Mouse (Mus musculus) G1E (cell line): ENCODE measurements around the gene Paqr6. TPM values are rescaled to one million over a fixed set of nuclear protein-coding genes. Genes with fewer than 3 reads are reported as not detected.

Experiments used
- ATAC-seq: 2 replicates; pipeline ENCODE4 v1.8.0; 2016; ENCODE audit warnings: mild to moderate bottlenecking; ENCODE audit not compliant: insufficient number of reproducible peaks, poor library complexity, low FRiP score, severe bottlenecking; ENCODE audit errors: extremely low read depth
- DNase-seq: peaks from one replicate; pipeline ENCODE4 v3.0.0; 2012; ENCODE audit warnings: low spot score
- H3K27me3 ChIP-seq: 2 replicates; pipeline ENCODE4 v1.6.1; 2012; ENCODE audit warnings: mild to moderate bottlenecking, low read length, inconsistent platforms; ENCODE audit not compliant: insufficient read depth
- H3K36me3 ChIP-seq: replicated peaks from 2 replicates; pipeline ENCODE3; 2012; ENCODE audit warnings: mild to moderate bottlenecking, inconsistent platforms
- H3K4me1 ChIP-seq: 2 replicates; pipeline ENCODE4 v1.6.1; 2012; ENCODE audit warnings: low read depth, low read length, inconsistent platforms, mixed read lengths; ENCODE audit not compliant: insufficient read depth
- H3K4me3 ChIP-seq: 2 replicates; pipeline ENCODE4 v1.5.1; 2012; ENCODE audit warnings: low read depth, mild to moderate bottlenecking, inconsistent platforms, low read length, moderate library complexity, mixed read lengths
- H3K9me3 ChIP-seq: replicated peaks from 2 replicates; pipeline ENCODE4 v1.6.1; 2012; ENCODE audit warnings: inconsistent platforms
- CTCF ChIP-seq: IDR thresholded peaks from 2 replicates; pipeline ENCODE4 v1.5.1; 2012; ENCODE audit warnings: low read depth, low read length, inconsistent platforms, mixed read lengths
- GATA1 ChIP-seq: IDR thresholded peaks from 2 replicates; pipeline ENCODE4 v1.6.1; 2012; ENCODE audit warnings: borderline replicate concordance, low read length, inconsistent platforms, mixed read lengths
- GATA2 ChIP-seq: IDR thresholded peaks from 2 replicates; pipeline ENCODE4 v1.6.1; 2012; ENCODE audit warnings: low read depth, low read length, inconsistent platforms, borderline replicate concordance
- POLR2AphosphoS5 ChIP-seq: IDR thresholded peaks from 2 replicates; pipeline ENCODE4 v1.6.1; 2012; ENCODE audit warnings: low read depth, low read length, inconsistent platforms; ENCODE audit not compliant: insufficient replicate concordance
- TAL1 ChIP-seq: conservative IDR thresholded peaks from 2 replicates; pipeline ENCODE4 v1.6.1; 2012; ENCODE audit warnings: low read depth, low read length, inconsistent platforms, mixed read lengths
- polyA plus RNA-seq: library from polyadenylated mRNA; stranded (reverse); fragments of >175 nt; gene quantifications from 2 replicates; pipeline ENCODE4 v1.2.3, GENCODE M21; 2012
- total RNA-seq, 2 experiments: library from RNA; stranded (forward) in 1 of 2; stranded (reverse) in 1 of 2; fragments of 200-1000 nt in 1 of 2; fragments of >200 nt in 1 of 2; fragmentation: Nextera tagmentation in 1 of 2; gene quantifications; 2 replicates each; pipeline ENCODE4 v1.2.3; 2014 to 2017

The Paqr6 gene
- total and polyA plus RNA-seq, 3 experiments, result 0.38 TPM; not detected in 2

DNA sequence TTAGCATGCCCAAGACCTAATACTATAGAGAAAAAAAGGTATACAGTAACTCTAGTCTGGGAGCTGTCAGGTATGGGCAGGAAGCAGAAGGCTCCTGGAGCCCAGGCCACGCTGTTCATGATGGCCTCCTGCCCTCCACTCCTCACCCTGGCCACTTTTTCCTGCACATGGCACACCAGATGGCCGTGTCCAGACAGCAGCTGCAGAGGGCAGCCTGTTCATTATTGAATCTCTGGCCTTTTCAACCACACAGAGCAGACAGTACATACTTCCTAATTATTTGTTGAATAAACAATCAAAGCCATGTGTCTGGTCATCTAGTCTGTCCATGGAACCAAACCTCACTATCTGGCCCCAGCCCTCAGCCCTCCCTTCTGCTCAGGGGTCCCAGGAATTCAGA is 34.3 kb downstream of the Paqr6 start:
- TF ChIP-seq POLR2AphosphoS5, result no peak
- H3K36me3 ChIP-seq, result peaks cover 93% of the 10 kb centered on the region
- no peak for ATAC-seq
- H3K9me3 ChIP-seq, result 0 out of 2 replicates have a peak, but pooled peaks cover 2% of the 10 kb centered on the region
- no peak overlapping the region for H3K4me3 ChIP-seq
- peaks cover 17% of the 10 kb centered on the region; the same call in 1 of the 2 replicates for H3K4me1 ChIP-seq
- H3K27me3 ChIP-seq, result no peaks in the 10 kb centered on the region; the same call in 1 of the 2 replicates
- DNase-seq, result no peak

DNA sequence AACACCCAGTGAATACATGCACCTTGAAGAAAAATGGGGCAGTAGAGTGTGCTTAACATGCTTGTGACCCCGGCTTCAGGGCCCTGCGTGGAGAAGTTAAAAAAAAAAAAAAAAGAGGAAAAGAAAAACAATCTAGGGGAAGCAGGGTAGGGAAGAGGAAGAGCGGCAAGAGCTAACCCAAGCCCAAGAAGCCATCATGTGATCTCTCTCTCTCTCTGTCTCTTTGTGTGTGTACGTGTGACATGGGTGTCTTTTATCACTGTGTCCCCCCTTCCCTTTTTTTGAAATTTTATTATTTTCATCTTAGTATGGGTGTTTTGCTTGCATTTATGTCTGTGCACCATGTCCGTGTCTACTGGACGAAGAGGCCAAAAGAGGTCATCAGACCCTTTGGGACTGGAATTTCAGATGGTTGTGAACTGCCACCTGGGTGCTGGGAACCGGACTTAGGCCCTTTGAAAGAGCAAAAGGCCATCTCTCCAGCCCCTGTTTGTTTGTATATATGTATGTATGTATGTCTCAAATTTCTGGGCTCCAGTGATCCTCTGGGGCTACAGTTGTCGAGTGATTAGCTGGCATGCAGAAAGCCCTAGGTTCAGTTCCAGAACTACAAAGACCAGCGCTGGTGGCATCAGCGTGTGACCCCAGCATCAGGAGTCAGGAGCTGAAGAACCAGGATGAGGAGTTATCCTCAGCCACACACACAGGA is 39.3 kb downstream of the Paqr6 start:
- no peak for ATAC-seq
- Histone ChIP-seq H3K9me3 (0 out of 2 replicates have a peak, but pooled peaks cover 2% of the 10 kb centered on the region), H3K4me1 (peaks cover 42% of the 10 kb centered on the region), H3K4me3 (no peak overlapping the region), H3K27me3 (no peaks in the 10 kb centered on the region), H3K36me3 (peaks cover 90% of the 10 kb centered on the region)
- DNase-seq, result no peak
- TF ChIP-seq POLR2AphosphoS5 (no peak), GATA1 (no peak), GATA2 (no peak), TAL1 (no peak), CTCF (no peak)

DNA sequence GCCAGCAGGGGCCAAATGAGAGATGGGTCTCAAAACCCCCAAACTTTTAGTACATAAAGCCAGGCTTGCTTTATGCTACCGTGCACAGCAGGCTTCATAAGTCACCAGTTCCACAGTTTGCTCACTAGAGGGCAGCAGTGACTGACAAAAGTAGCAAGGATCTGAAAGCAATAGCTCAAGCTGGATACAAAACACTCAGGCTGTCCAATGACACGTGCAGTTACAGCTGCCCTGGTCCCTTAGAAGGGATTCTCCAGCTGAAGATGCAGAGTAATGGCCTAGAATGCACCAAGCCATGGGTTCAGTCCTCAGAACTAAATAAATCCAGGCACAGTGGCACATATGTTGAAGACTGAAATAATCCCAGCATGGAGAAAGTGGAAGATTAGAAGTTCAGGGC is 42.7 kb downstream of the Paqr6 start:
- TF ChIP-seq TAL1, result no peak
- TF ChIP-seq GATA2, result no peak
- TF ChIP-seq CTCF, result peak; percentile 79
- no peak overlapping the region; the same call in 1 of the 2 replicates for H3K4me3 ChIP-seq
- H3K9me3 ChIP-seq, result no peaks in the 10 kb centered on the region
- H3K4me1 ChIP-seq, result peaks cover 65% of the 10 kb centered on the region
- H3K36me3 ChIP-seq, result peaks cover 84% of the 10 kb centered on the region
- DNase-seq (peak; percentile 58), ATAC-seq (0 out of 2 replicates have a peak, but pooled peaks have one; percentile 12)
- H3K27me3 ChIP-seq, result no peaks in the 10 kb centered on the region

DNA sequence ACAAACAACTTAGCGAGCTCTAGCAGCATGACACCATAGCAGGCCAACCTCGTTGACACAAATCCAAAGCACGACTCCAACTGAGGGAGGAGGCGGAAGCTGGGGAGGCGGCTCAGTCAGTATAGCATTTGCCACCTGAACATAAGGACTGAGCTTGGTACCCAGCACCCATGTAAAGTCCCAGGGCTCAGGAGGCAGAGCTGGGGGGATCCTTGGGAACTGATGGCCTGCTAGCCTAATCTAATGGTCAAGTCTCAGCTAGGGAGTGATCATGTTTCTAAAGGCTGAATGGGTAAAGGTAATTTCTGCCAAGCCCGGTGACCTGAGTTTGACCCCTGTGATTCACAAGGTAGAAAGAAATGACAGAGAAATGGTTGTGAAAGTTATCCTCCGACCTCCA is 43.1 kb downstream of the Paqr6 start:
- DNase-seq (no peak), ATAC-seq (no peak)
- no peak overlapping the region; the same call in 1 of the 2 replicates for H3K4me3 ChIP-seq

DNA sequence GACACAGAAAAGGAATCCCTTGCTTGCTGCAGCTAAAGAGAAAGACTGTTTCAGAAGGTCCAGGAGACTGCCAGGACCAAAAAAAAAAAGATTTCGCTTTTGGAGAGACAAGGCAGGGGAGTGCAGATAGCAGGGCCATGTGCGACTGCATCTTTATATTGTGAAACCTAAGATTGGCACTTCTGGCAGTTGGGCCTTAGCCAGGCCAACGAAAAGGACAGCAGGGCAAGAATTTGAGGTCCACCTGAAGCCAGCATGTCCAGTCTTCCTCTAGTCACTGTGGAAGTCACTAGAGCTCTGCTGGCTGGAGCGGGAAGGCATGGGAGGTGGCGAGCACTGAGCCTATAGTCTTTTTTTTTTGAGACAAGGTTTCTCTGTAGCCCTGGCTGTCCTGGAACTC is 44.6 kb downstream of the Paqr6 start:
- Histone ChIP-seq H3K27me3 (no peaks in the 10 kb centered on the region), H3K4me3 (peak overlapping the region; percentile 84), H3K9me3 (no peaks in the 10 kb centered on the region), H3K36me3 (peaks cover 84% of the 10 kb centered on the region), H3K4me1 (peaks cover 70% of the 10 kb centered on the region)
- DNase-seq, result no peak
- ATAC-seq, result no peak
- no peak for TF ChIP-seq GATA1
- TF ChIP-seq POLR2AphosphoS5, result no peak
- no peak for TF ChIP-seq TAL1
- TF ChIP-seq GATA2, result no peak
- no peak for TF ChIP-seq CTCF

More for the DNA sequence above, 43.1 kb downstream of the Paqr6 start:
- TF ChIP-seq TAL1, result no peak
- TF ChIP-seq POLR2AphosphoS5, result no peak
- TF ChIP-seq GATA1, result no peak
- no peak for TF ChIP-seq GATA2
- TF ChIP-seq CTCF, result no peak
- H3K4me1 ChIP-seq, result peaks cover 66% of the 10 kb centered on the region
- H3K36me3 ChIP-seq, result peaks cover 84% of the 10 kb centered on the region
- no peaks in the 10 kb centered on the region for H3K27me3 ChIP-seq
- no peaks in the 10 kb centered on the region for H3K9me3 ChIP-seq

DNA sequence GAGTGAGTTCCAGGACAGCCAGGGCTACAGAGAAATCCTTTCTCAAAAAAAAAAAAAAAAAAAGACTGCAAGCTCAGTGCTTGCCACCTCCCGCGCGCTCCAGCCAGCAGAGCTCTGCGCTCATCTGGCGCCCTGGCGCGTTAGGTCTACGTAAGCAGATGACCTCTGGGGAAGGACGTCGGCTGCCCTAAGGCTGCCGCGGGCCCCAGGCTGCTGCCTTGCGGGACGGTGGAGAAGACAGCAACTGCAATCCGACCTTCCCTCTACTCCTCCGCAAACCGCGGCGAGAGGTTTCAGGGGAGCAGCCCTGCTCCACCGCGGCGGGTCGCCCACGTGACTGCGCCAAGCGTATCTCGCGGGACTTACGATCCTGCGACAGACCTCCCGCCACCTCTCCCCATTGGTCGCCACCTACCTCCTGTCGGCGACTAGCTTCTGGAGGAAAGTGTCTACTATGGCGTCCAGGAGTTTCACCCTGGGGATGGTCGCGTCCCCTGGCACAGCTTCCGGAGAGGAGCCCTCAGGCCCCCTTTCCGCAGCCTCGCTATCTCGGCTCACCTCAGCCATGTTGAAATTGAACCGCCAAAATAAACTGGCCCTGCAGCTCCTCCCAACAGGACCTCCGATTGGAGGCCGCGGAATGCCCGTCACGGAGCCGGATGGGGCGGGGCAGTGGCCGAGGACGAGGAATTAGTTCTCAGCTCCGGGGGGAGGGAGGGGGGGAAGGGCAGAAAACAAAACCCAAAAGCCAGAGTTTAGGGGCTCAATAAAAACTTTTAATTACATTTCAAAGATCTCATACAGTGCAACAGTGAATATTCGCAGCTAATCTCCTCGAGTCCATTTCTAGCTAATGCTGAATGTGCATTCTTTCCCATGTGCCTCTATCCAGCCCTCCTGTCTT is 45.6 kb downstream of the Paqr6 start, which contains the start of gene Pmf1:
Pmf1 (minus strand) TSS at position 591 of the 904 bp plus-strand sequence.
- peaks cover 76% of the 10 kb centered on the region for H3K4me1 ChIP-seq
- no peaks in the 10 kb centered on the region for H3K9me3 ChIP-seq
- DNase-seq (peak; percentile 93), ATAC-seq (peak; percentile 83)
- no peaks in the 10 kb centered on the region for H3K27me3 ChIP-seq
- TF ChIP-seq TAL1 (no peak), CTCF (no peak), POLR2AphosphoS5 (0 out of 2 replicates have a peak, but pooled peaks have one; percentile 64)
- peak within 1 kb of the TSS; percentile 84 for H3K4me3 ChIP-seq
- peaks cover 85% of the 10 kb centered on the region for H3K36me3 ChIP-seq
